ENCODE assay signal across 13 mouse cellular contexts in the genomic region with DNA sequence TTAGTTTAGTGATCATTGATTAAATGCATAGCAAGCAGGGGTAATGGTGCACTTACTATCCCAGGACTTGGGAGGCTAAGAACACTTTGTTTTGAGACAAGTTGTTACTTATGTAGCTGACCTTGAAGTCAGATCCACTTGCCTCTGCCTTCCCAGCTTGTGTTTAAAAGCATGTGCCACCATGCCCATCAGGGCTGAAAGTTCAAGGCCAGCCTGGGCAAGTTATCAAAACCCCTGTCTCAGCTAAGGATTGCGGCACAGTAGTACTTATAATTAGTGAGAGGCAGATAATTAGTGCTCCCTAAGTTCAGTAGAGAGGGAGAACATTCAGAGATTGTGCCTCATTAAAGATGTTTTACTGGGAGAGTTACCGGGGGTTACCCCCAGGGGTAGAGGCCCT. TPM values are rescaled to one million over a fixed set of nuclear protein-coding genes. Genes with fewer than 3 reads are reported as not detected.
A peak's percentile ranks its signal among the peaks of the same experiment; 100 is the strongest.
DNase-seq lines count a peak whose midpoint lies in the region; ATAC-seq and TF ChIP-seq lines count a peak whose summit lies in the region.
"Had no signal": no experiment of that assay in that cellular context is flagged by ENCODE, and none has a peak within 500 bp of the region (broad histone marks: within the 10 kb centered on the region; RNA-seq: fewer than 3 reads in every experiment).

No protein-coding gene starts in this region.

- H3K27me3 ChIP-seq in heart, embryonic 13.5 days (replicated peaks): no peaks in the 10 kb centered on the region
- H3K27me3 ChIP-seq in hindbrain, embryonic 14.5 days (ENCODE audit: control insufficient read depth, insufficient read depth, low read length): no peaks in the 10 kb centered on the region
- H3K27me3 ChIP-seq in neural tube, embryonic 15.5 days (replicated peaks): no peaks in the 10 kb centered on the region
- no peaks in the 10 kb centered on the region for H3K27me3 ChIP-seq in cerebellum, adult 2 months (ENCODE audit: control insufficient read depth, insufficient read depth, low read length)

- H3K9ac ChIP-seq in heart, embryonic 13.5 days: no peak overlapping the region
- H3K9ac ChIP-seq in hindbrain, embryonic 14.5 days: no peak overlapping the region
- no peak overlapping the region for H3K9ac ChIP-seq in neural tube, embryonic 15.5 days (replicated peaks)

- H3K9me3 ChIP-seq in heart, embryonic 13.5 days: no peaks in the 10 kb centered on the region
- H3K9me3 ChIP-seq in hindbrain, embryonic 14.5 days (ENCODE audit: control insufficient read depth, low read length): no peaks in the 10 kb centered on the region
- H3K9me3 ChIP-seq in neural tube, embryonic 15.5 days (replicated peaks): no peaks in the 10 kb centered on the region

- peaks cover 65% of the 10 kb centered on the region for H3K36me3 ChIP-seq in heart, embryonic 13.5 days
- peaks cover 51% of the 10 kb centered on the region for H3K36me3 ChIP-seq in hindbrain, embryonic 14.5 days (replicated peaks; ENCODE audit: control insufficient read depth, insufficient read depth)
- H3K36me3 ChIP-seq in neural tube, embryonic 15.5 days: peaks cover 39% of the 10 kb centered on the region

- 96% methylated on average over 2 of the region's 2 CpGs for WGBS in heart, embryonic 13.5 days
- 97% methylated on average over 2 of the region's 2 CpGs for WGBS in hindbrain, embryonic 14.5 days
- 84% methylated on average over 2 of the region's 2 CpGs for WGBS in neural tube, embryonic 15.5 days
- WGBS in cerebellum, adult 2 months: 94% methylated on average over 2 of the region's 2 CpGs

- ATAC-seq in heart, embryonic 13.5 days (ENCODE audit: extremely low read depth, insufficient number of reproducible peaks, low FRiP score, low TSS enrichment): no peak
- ATAC-seq in hindbrain, embryonic 14.5 days (ENCODE audit: low FRiP score): no peak
- no peak for ATAC-seq in neural tube, embryonic 15.5 days (ENCODE audit: low FRiP score)
- no peak for ATAC-seq in megakaryocyte progenitor cell, adult 5-6 weeks (replicated peaks; ENCODE audit: poor library complexity)
- ATAC-seq: CD4-positive, CD25-positive, alpha-beta regulatory T cell, adult 4 months had no signal

- peak overlapping the region; percentile 87 for H3K4me2 ChIP-seq in heart, embryonic 13.5 days
- peak overlapping the region; percentile 60 for H3K4me2 ChIP-seq in hindbrain, embryonic 14.5 days (replicated peaks)
- peak overlapping the region; percentile 71; the same call in 1 of the 2 replicates for H3K4me2 ChIP-seq in neural tube, embryonic 15.5 days

- DNase-seq in heart, adult 18-20 months: no peak
- peak; percentile 61 for DNase-seq in testis, postnatal 14 days (ENCODE audit: low spot score)
- DNase-seq in testis, postnatal 10 days (ENCODE audit: low spot score): no peak
- DNase-seq in hindbrain, embryonic 14.5 days (ENCODE audit: low spot score): no peak
- no peak for DNase-seq in cerebellum, adult 2 months
- DNase-seq: cerebellum, adult 18-20 months; gastrocnemius, postnatal 10 days; lung, postnatal 10 days; thymus, postnatal 25 days had no signal

- TF ChIP-seq POLR2A in cerebellum, adult 2 months (IDR thresholded peaks at IDR 0.05; ENCODE audit: borderline replicate concordance, insufficient read depth, low read length): no peak

- H3K27ac ChIP-seq in heart, embryonic 13.5 days (replicated peaks): no peak overlapping the region
- H3K27ac ChIP-seq in hindbrain, embryonic 14.5 days: no peak overlapping the region
- no peak overlapping the region for H3K27ac ChIP-seq in neural tube, embryonic 15.5 days (replicated peaks)
- H3K27ac ChIP-seq in cerebellum, adult 2 months (ENCODE audit: insufficient read depth, low read length): no peak overlapping the region

- peaks cover 32% of the 10 kb centered on the region for H3K4me1 ChIP-seq in heart, embryonic 13.5 days
- H3K4me1 ChIP-seq in hindbrain, embryonic 14.5 days (replicated peaks; ENCODE audit: control insufficient read depth, insufficient read depth, low read length): peaks cover 33% of the 10 kb centered on the region
- peaks cover 43% of the 10 kb centered on the region for H3K4me1 ChIP-seq in neural tube, embryonic 15.5 days
- peaks cover 8% of the 10 kb centered on the region; the same call in 1 of the 2 replicates for H3K4me1 ChIP-seq in cerebellum, adult 2 months (ENCODE audit: control insufficient read depth, insufficient read depth, low read length)

- TF ChIP-seq CTCF in cerebellum, adult 2 months (IDR thresholded peaks at IDR 0.05; ENCODE audit: borderline replicate concordance, insufficient read depth, low read depth, low read length): no peak

- H3K4me3 ChIP-seq in heart, embryonic 13.5 days: peak overlapping the region; percentile 90; the same call in 1 of the 2 replicates
- no peak overlapping the region for H3K4me3 ChIP-seq in hindbrain, embryonic 14.5 days (replicated peaks; ENCODE audit: low read length)
- no peak overlapping the region for H3K4me3 ChIP-seq in neural tube, embryonic 15.5 days (replicated peaks)
- H3K4me3 ChIP-seq in cerebellum, adult 2 months (replicated peaks; ENCODE audit: insufficient read depth, low read depth, low read length): no peak overlapping the region

RNA-seq across cellular contexts. Expression of a gene that starts 1.8 kb away (rescaled TPM):
- polyA plus RNA-seq in heart, embryonic 13.5 days (2015; fragmentation: Nextera tagmentation; extraction: Ambion mirVana): 23.1 and 23.2 TPM in 2 replicates
- total RNA-seq in heart, adult 18-20 months (2021): 1 to 10 TPM; 3.0 to 7.7 TPM
- 8.3 and 9.2 TPM in 2 replicates for polyA plus RNA-seq in hindbrain, embryonic 14.5 days (2014; fragmentation: Nextera tagmentation; extraction: Ambion mirVana)
- 15.8 and 40.6 TPM in 2 replicates for polyA plus RNA-seq in neural tube, embryonic 15.5 days (2015; fragmentation: Nextera tagmentation; extraction: Ambion mirVana)
- total RNA-seq in megakaryocyte progenitor cell, adult 5-6 weeks (2015): 27.0 and 38.6 TPM in 2 replicates
- total RNA-seq in megakaryocyte progenitor cell, adult 5-6 weeks (2017): 21.7 and 35.4 TPM in 2 replicates
- 11.3 and 12.5 TPM in 2 replicates for polyA plus RNA-seq in cerebellum, adult 2 months (2012; rRNA removed)

RNA-seq across cellular contexts. Expression of a gene that starts 1.9 kb away (rescaled TPM):
- 21.4 and 24.1 TPM in 2 replicates for polyA plus RNA-seq in heart, embryonic 13.5 days (2015; fragmentation: Nextera tagmentation; extraction: Ambion mirVana)
- 1 to 10 TPM; 6.4 to 6.7 TPM for total RNA-seq in heart, adult 18-20 months (2021)
- polyA plus RNA-seq in hindbrain, embryonic 14.5 days (2014; fragmentation: Nextera tagmentation; extraction: Ambion mirVana): 25.0 TPM in 2 replicates
- polyA plus RNA-seq in neural tube, embryonic 15.5 days (2015; fragmentation: Nextera tagmentation; extraction: Ambion mirVana): 47.5 and 48.8 TPM in 2 replicates
- 6.5 and 9.0 TPM in 2 replicates for total RNA-seq in megakaryocyte progenitor cell, adult 5-6 weeks (2015)
- total RNA-seq in megakaryocyte progenitor cell, adult 5-6 weeks (2017): 13.8 and 15.4 TPM in 2 replicates
- 16.6 and 17.6 TPM in 2 replicates for polyA plus RNA-seq in cerebellum, adult 2 months (2012; rRNA removed)

RNA-seq across cellular contexts. Expression of a gene that starts 9.3 kb away (rescaled TPM):
- polyA plus RNA-seq in heart, embryonic 13.5 days (2015; fragmentation: Nextera tagmentation; extraction: Ambion mirVana): 32.6 and 32.9 TPM in 2 replicates
- 10 to 100 TPM; 18.3 to 19.3 TPM for total RNA-seq in heart, adult 18-20 months (2021)
- polyA plus RNA-seq in hindbrain, embryonic 14.5 days (2014; fragmentation: Nextera tagmentation; extraction: Ambion mirVana): 63.4 and 63.5 TPM in 2 replicates
- polyA plus RNA-seq in neural tube, embryonic 15.5 days (2015; fragmentation: Nextera tagmentation; extraction: Ambion mirVana): 72.3 and 83.5 TPM in 2 replicates
- total RNA-seq in megakaryocyte progenitor cell, adult 5-6 weeks (2015): 3.4 and 3.5 TPM in 2 replicates
- 2.7 and 8.0 TPM in 2 replicates for total RNA-seq in megakaryocyte progenitor cell, adult 5-6 weeks (2017)
- polyA plus RNA-seq in cerebellum, adult 2 months (2012; rRNA removed): 88.7 and 95.4 TPM in 2 replicates

RNA-seq across cellular contexts. Expression of a gene that starts 25.7 kb away (rescaled TPM):
- 161 and 179 TPM in 2 replicates for polyA plus RNA-seq in heart, embryonic 13.5 days (2015; fragmentation: Nextera tagmentation; extraction: Ambion mirVana)
- 10 to 100 TPM; 40.3 to 42.0 TPM for total RNA-seq in heart, adult 18-20 months (2021)
- 119 and 126 TPM in 2 replicates for polyA plus RNA-seq in hindbrain, embryonic 14.5 days (2014; fragmentation: Nextera tagmentation; extraction: Ambion mirVana)
- polyA plus RNA-seq in neural tube, embryonic 15.5 days (2015; fragmentation: Nextera tagmentation; extraction: Ambion mirVana): 128 and 136 TPM in 2 replicates
- 92.7 and 106 TPM in 2 replicates for total RNA-seq in megakaryocyte progenitor cell, adult 5-6 weeks (2015)
- total RNA-seq in megakaryocyte progenitor cell, adult 5-6 weeks (2017): 62.4 and 63.5 TPM in 2 replicates
- polyA plus RNA-seq in cerebellum, adult 2 months (2012; rRNA removed): 23.8 and 25.6 TPM in 2 replicates

RNA-seq across cellular contexts. Expression of a gene that starts 26.1 kb away (rescaled TPM):
- polyA plus RNA-seq in heart, embryonic 13.5 days (2015; fragmentation: Nextera tagmentation; extraction: Ambion mirVana): 17.0 and 24.9 TPM in 2 replicates
- 1 to 10 TPM; 1.1 to 3.7 TPM for total RNA-seq in heart, adult 18-20 months (2021)
- 2.2 and 2.8 TPM in 2 replicates for polyA plus RNA-seq in hindbrain, embryonic 14.5 days (2014; fragmentation: Nextera tagmentation; extraction: Ambion mirVana)
- 42.1 and 72.2 TPM in 2 replicates for polyA plus RNA-seq in neural tube, embryonic 15.5 days (2015; fragmentation: Nextera tagmentation; extraction: Ambion mirVana)
- 7.8 and 10.6 TPM in 2 replicates for total RNA-seq in megakaryocyte progenitor cell, adult 5-6 weeks (2015)
- 6.0 and 6.8 TPM in 2 replicates for total RNA-seq in megakaryocyte progenitor cell, adult 5-6 weeks (2017)
- 1.6 and 3.0 TPM in 2 replicates for polyA plus RNA-seq in cerebellum, adult 2 months (2012; rRNA removed)
